Mouse (Mus musculus): Measurements from ENCODE around the gene Ifna5. TPM values are rescaled to one million over a fixed set of nuclear protein-coding genes. Genes with fewer than 3 reads are reported as not detected.

Gene Ifna5
- polyA plus RNA-seq (2017; shearing (Covaris generic)) = not detected

GRCm38 (mm10) chr4:88835225-88835624 lies at the start of gene Ifna5:
Ifna5 (plus strand) TSS chr4:88835525.

DNA sequence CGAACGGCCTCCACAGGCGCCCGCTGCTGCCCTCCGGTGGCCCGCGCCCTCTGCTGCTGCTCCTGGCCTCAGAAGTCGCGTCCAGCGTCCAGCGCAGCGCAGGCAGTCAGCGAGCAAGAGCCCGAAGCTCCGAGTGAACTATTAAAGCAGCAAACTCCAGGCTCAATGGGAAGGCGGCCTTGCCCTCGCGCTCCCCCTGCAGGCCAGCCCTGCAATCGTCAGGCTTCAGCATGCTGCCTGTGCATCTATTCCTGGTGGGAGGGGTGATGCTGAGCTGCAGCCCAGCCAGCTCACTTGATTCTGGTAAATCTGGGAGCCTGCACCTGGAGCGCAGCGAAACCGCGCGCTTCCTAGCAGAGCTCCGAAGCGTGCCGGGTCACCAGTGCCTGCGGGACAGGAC lies 46.9 kb upstream of the Ifna5 start, which contains the start of gene Gm13277:
Gm13277 (plus strand) TSS at position 231 of the 400 bp plus-strand sequence.

GRCm38 (mm10) chr4:88791250-88791649 lies 44.1 kb upstream of the Ifna5 start, which contains the start of gene Gm13278:
Gm13278 (plus strand) TSS chr4:88791550.

DNA sequence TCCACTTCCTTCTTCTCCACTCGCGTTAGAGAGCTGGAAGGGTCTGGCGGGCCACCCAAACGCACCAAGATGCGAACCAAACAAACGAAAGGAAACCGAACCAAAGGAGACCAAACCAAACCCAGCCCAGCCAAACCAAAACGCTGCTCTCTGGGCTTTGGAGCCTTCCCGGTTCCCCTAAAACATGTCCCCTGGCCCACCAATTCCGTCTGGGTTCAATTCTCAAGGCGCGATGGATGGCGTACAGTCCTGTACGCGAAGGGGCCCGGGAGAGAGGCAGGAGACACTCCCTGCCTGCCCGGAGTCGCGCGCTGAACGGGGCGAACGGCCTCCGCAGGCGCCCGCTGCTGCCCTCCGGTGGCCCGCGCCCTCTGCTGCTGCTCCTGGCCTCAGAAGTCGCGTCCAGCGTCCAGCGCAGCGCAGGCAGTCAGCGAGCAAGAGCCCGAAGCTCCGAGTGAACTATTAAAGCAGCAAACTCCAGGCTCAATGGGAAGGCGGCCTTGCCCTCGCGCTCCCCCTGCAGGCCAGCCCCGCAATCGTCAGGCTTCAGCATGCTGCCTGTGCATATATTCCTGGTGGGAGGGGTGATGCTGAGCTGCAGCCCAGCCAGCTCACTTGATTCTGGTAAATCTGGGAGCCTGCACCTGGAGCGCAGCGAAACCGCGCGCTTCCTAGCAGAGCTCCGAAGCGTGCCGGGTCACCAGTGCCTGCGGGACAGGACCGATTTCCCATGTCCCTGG lies 41.2 kb upstream of the Ifna5 start, which contains the start of gene Gm13275:
Gm13275 (plus strand) TSS at position 552 of the 740 bp plus-strand sequence.

GRCm38 (mm10) chr4:88797097-88797496 lies 38.2 kb upstream of the Ifna5 start, which contains the start of gene Gm13279:
Gm13279 (plus strand) TSS chr4:88797397.

GRCm38 (mm10) chr4:88799365-88799764 lies 36.0 kb upstream of the Ifna5 start, which contains the start of gene Gm13285:
Gm13285 (plus strand) TSS chr4:88799665.

GRCm38 (mm10) chr4:88802954-88803353 lies 32.4 kb upstream of the Ifna5 start, which contains the start of gene Gm13287:
Gm13287 (plus strand) TSS chr4:88803254.

GRCm38 (mm10) chr4:88805231-88805630 lies 30.1 kb upstream of the Ifna5 start, which contains the start of gene Gm13288:
Gm13288 (plus strand) TSS chr4:88805531.

GRCm38 (mm10) chr4:88815928-88816327 lies 19.4 kb upstream of the Ifna5 start, which contains the start of gene Ifna7:
Ifna7 (plus strand) TSS chr4:88816228.

GRCm38 (mm10) chr4:88819659-88820058 lies 15.7 kb upstream of the Ifna5 start, which contains the start of gene Ifna11:
Ifna11 (plus strand) TSS chr4:88819959.

DNA sequence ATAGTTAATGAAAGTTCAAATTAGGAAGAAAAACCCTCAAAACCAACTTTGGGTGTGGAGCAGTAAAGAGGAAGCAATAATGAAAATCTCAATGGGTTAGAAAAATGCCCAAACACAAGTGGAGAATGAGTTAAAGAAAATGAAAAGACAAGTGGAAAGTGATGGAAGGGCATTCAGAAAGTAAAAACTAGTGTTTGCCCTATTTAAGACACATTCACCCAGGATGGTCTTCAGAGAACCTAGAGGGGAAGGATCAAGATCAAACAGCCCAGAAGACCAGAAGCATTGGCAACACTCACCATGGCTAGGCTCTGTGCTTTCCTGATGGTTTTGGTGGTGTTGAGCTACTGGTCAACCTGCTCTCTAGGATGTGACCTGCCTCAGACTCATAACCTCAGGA lies 8.2 kb upstream of the Ifna5 start, which contains the start of gene Ifna6:
Ifna6 (plus strand) TSS at position 301 of the 400 bp plus-strand sequence.

GRCm38 (mm10) chr4:88841438-88841911 lies 6.2 kb downstream of the Ifna5 start, which contains the start of gene Ifna4:
Ifna4 (plus strand) TSS chr4:88841861.

DNA sequence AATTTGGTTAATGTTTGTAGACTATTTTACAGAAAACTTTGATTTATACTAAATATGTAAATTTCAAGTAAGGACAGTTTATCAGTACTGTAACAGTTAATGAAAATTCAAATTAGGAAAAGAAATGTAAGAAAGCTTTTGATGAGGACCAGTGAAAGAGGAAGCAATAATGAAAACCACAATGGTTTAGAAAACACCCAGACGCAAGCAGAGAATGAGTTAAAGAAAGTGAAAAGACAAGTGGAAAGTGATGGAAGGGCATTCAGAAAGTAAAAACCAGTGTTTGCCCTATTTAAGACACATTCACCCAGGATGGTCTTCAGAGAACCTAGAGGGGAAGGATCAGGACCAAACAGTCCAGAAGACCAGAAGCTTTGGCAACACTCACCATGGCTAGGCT lies 14.4 kb downstream of the Ifna5 start, which contains the start of gene Ifna1:
Ifna1 (plus strand) TSS at position 390 of the 400 bp plus-strand sequence.

DNA sequence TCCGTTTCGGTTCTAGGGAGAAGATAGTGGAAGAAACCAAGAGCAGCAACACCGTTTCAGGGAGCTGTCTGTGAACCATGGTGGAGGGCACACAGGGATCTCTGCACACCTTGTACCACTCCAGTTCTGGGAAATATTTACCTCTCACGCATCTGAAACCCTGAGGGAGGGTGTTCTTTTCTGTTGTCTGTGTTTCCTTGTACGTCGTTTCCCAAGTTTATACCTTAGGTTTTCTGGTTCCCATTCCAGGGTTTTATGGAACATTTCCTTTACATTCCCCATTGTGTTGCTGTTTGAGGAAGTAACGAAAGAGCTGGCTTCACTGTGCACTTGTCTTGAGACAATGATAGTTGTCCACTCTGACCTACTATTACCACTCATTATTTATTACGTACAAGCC lies 44.8 kb downstream of the Ifna5 start, which contains the start of gene Ifne:
Ifne (minus strand) TSS at position 101 of the 400 bp plus-strand sequence.

Other genes with a start within 250 kb of the Ifna5 start
- not detected for gene Ifna9, start 243.1 kb upstream of the Ifna5 start, polyA plus RNA-seq (2017; shearing (Covaris generic))
- gene Ifna12, start 232.1 kb upstream of the Ifna5 start, polyA plus RNA-seq (2017; shearing (Covaris generic)) = not detected
- not detected for gene C87499, start 201.1 kb upstream of the Ifna5 start, polyA plus RNA-seq (2017; shearing (Covaris generic))
- gene Ifna13, start 191.1 kb upstream of the Ifna5 start, polyA plus RNA-seq (2017; shearing (Covaris generic)) = not detected
- not detected for gene Ifna16, start 158.6 kb upstream of the Ifna5 start, polyA plus RNA-seq (2017; shearing (Covaris generic))
- not detected for gene Ifna2, start 151.6 kb upstream of the Ifna5 start, polyA plus RNA-seq (2017; shearing (Covaris generic))
- not detected for gene Ifnab, start 144.2 kb upstream of the Ifna5 start, polyA plus RNA-seq (2017; shearing (Covaris generic))
- gene Gm26566, start 113.7 kb upstream of the Ifna5 start, polyA plus RNA-seq (2017; shearing (Covaris generic)) = not detected
- 13.5 TPM for gene Klhl9, start 113.1 kb upstream of the Ifna5 start, polyA plus RNA-seq (2017; shearing (Covaris generic))
- gene Gm13271, start 80.7 kb upstream of the Ifna5 start, polyA plus RNA-seq (2017; shearing (Covaris generic)) = not detected
- gene Gm13283, start 75.4 kb upstream of the Ifna5 start, polyA plus RNA-seq (2017; shearing (Covaris generic)) = not detected
- gene Gm13290, start 61.7 kb upstream of the Ifna5 start, polyA plus RNA-seq (2017; shearing (Covaris generic)) = not detected
- gene Gm13289, start 58.6 kb upstream of the Ifna5 start, polyA plus RNA-seq (2017; shearing (Covaris generic)) = not detected
- gene Gm13272, start 55.7 kb upstream of the Ifna5 start, polyA plus RNA-seq (2017; shearing (Covaris generic)) = not detected
- 0.32 TPM for gene Ifnz, start 53.4 kb upstream of the Ifna5 start, polyA plus RNA-seq (2017; shearing (Covaris generic))
- gene Gm13276, start 49.8 kb upstream of the Ifna5 start, polyA plus RNA-seq (2017; shearing (Covaris generic)) = not detected
- not detected for gene Gm13277, start 46.9 kb upstream of the Ifna5 start, polyA plus RNA-seq (2017; shearing (Covaris generic))
- not detected for gene Gm13278, start 44.0 kb upstream of the Ifna5 start, polyA plus RNA-seq (2017; shearing (Covaris generic))
- not detected for gene Gm13275, start 41.0 kb upstream of the Ifna5 start, polyA plus RNA-seq (2017; shearing (Covaris generic))
- not detected for gene Gm13279, start 38.1 kb upstream of the Ifna5 start, polyA plus RNA-seq (2017; shearing (Covaris generic))
- 0.76 TPM for gene Gm13285, start 35.9 kb upstream of the Ifna5 start, polyA plus RNA-seq (2017; shearing (Covaris generic))
- gene Gm13287, start 32.3 kb upstream of the Ifna5 start, polyA plus RNA-seq (2017; shearing (Covaris generic)) = not detected
- gene Gm13288, start 30.0 kb upstream of the Ifna5 start, polyA plus RNA-seq (2017; shearing (Covaris generic)) = not detected
- not detected for gene Ifna7, start 19.3 kb upstream of the Ifna5 start, polyA plus RNA-seq (2017; shearing (Covaris generic))
- gene Ifna11, start 15.6 kb upstream of the Ifna5 start, polyA plus RNA-seq (2017; shearing (Covaris generic)) = not detected
- gene Ifna6, start 8.1 kb upstream of the Ifna5 start, polyA plus RNA-seq (2017; shearing (Covaris generic)) = not detected
- not detected for gene Ifna4, start 6.3 kb downstream of the Ifna5 start, polyA plus RNA-seq (2017; shearing (Covaris generic))
- not detected for gene Ifna1, start 14.6 kb downstream of the Ifna5 start, polyA plus RNA-seq (2017; shearing (Covaris generic))
- not detected for gene Ifne, start 44.7 kb downstream of the Ifna5 start, polyA plus RNA-seq (2017; shearing (Covaris generic))

Data from CD4-positive, CD25-positive, alpha-beta regulatory T cell, adult 9 weeks (primary cell).